Mouse (Mus musculus): ENCODE results near the gene Rab5c.
A peak's percentile ranks its signal among the peaks of the same experiment; 100 is the strongest.

Gene Rab5c

GRCm38 (mm10) chr11:100720345-100720744 lies 17.7 kb downstream of the Rab5c start:
- no peak for DNase-seq (ENCODE audit: low read depth, low spot score)

- no peak for DNase-seq (ENCODE audit: low read depth, low spot score)
Measured at GRCm38 (mm10) chr11:100719893-100720292, 18.1 kb downstream of the Rab5c start.

GRCm38 (mm10) chr11:100719312-100719711 lies 18.7 kb downstream of the Rab5c start:
- DNase-seq (ENCODE audit: low read depth, low spot score) = no peak

GRCm38 (mm10) chr11:100718866-100719265 lies 19.1 kb downstream of the Rab5c start:
- DNase-seq (ENCODE audit: low read depth, low spot score) = no peak

- no peak for DNase-seq (ENCODE audit: low read depth, low spot score)
Measured at GRCm38 (mm10) chr11:100718462-100718861, 19.6 kb downstream of the Rab5c start.

- no peak for DNase-seq (ENCODE audit: low read depth, low spot score)
Measured at GRCm38 (mm10) chr11:100716649-100717048, 21.4 kb downstream of the Rab5c start.

GRCm38 (mm10) chr11:100714948-100715347 lies 23.1 kb downstream of the Rab5c start:
- no peak for DNase-seq (ENCODE audit: low read depth, low spot score)

GRCm38 (mm10) chr11:100714534-100714915 lies 23.5 kb downstream of the Rab5c start:
- peak; percentile 62 for DNase-seq (ENCODE audit: low read depth, low spot score)

GRCm38 (mm10) chr11:100713735-100714533 lies 24.1 kb downstream of the Rab5c start, which contains the start of gene Hspb9:
TSS of gene Hspb9 (plus strand) at chr11:100713850.
- no peak for DNase-seq (ENCODE audit: low read depth, low spot score)

- no peak for DNase-seq (ENCODE audit: low read depth, low spot score)
Measured at GRCm38 (mm10) chr11:100713174-100713573, 24.8 kb downstream of the Rab5c start.

GRCm38 (mm10) chr11:100711783-100712615 lies 26.0 kb downstream of the Rab5c start, which contains the start of gene Kat2a:
TSS of gene Kat2a (minus strand) at chr11:100712465.
- peak; percentile 83 for DNase-seq (ENCODE audit: low read depth, low spot score)

- DNase-seq (ENCODE audit: low read depth, low spot score) = no peak
Measured at GRCm38 (mm10) chr11:100710977-100711376, 27.0 kb downstream of the Rab5c start.

- no peak for DNase-seq (ENCODE audit: low read depth, low spot score)
Measured at GRCm38 (mm10) chr11:100710528-100710927, 27.5 kb downstream of the Rab5c start.

- no peak for DNase-seq (ENCODE audit: low read depth, low spot score)
Measured at GRCm38 (mm10) chr11:100709201-100709810, 28.7 kb downstream of the Rab5c start.

- no peak for DNase-seq (ENCODE audit: low read depth, low spot score)
Measured at GRCm38 (mm10) chr11:100705095-100705747, 32.8 kb downstream of the Rab5c start.

- DNase-seq (ENCODE audit: low read depth, low spot score) = no peak
Measured at GRCm38 (mm10) chr11:100703851-100704531, 34.0 kb downstream of the Rab5c start, which contains the start of gene Dhx58. TSS of gene Dhx58 (minus strand) at chr11:100704271.

GRCm38 (mm10) chr11:100703366-100703765 lies 34.6 kb downstream of the Rab5c start:
- DNase-seq (ENCODE audit: low read depth, low spot score) = no peak

GRCm38 (mm10) chr11:100702906-100703305 lies 35.1 kb downstream of the Rab5c start:
- no peak for DNase-seq (ENCODE audit: low read depth, low spot score)

GRCm38 (mm10) chr11:100702081-100702851 lies 35.7 kb downstream of the Rab5c start:
- peak; percentile 75 for DNase-seq (ENCODE audit: low read depth, low spot score)

- DNase-seq (ENCODE audit: low read depth, low spot score) = no peak
Measured at GRCm38 (mm10) chr11:100701301-100701700, 36.7 kb downstream of the Rab5c start.

Data from embryo, embryonic 11.5 days (tissue).